Mouse (Mus musculus): ENCODE results near the gene Trpc6.

The Trpc6 gene

DNA sequence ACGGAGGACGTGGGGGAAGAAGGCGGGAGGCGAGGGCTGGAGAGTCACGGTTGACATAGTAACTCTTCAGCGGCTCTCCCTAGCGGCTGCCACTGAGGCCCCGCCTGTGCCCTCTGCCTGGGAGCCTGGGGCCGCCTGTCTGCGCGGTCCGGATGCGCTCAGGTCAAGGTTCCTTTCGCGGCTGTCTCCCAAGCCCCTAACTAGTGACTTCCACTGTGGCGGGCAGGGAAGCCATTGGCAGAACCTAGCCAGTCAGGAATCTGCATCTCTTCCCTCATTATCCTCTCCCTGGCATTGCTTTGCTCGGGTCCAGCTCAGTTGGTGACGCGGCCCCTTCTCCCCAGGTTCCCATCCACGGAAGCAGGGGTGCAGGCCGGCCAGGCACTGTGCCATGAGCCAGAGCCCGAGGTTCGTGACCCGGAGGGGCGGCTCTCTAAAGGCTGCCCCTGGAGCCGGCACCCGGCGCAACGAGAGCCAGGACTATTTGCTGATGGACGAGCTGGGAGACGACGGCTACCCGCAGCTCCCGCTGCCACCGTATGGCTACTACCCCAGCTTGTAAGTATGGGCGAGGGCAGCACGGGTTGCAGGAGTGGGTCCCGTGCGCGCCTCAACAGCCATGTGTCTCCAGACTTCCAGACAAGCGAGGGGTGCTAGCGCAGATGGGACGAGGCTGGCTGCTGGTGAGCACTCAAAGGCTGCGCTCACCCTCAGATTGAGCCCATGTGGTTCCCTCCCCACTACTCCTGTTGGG, at the start of gene Trpc6:
Gene Trpc6, plus strand, starts transcription at position 102 of the 754 bp plus-strand sequence.
- no peak for DNase-seq (ENCODE audit: low read depth, low spot score)

- no peak for DNase-seq (ENCODE audit: low read depth, low spot score)
Measured at GRCm38 (mm10) chr9:8520911-8521310, 23.0 kb upstream of the Trpc6 start.

DNA sequence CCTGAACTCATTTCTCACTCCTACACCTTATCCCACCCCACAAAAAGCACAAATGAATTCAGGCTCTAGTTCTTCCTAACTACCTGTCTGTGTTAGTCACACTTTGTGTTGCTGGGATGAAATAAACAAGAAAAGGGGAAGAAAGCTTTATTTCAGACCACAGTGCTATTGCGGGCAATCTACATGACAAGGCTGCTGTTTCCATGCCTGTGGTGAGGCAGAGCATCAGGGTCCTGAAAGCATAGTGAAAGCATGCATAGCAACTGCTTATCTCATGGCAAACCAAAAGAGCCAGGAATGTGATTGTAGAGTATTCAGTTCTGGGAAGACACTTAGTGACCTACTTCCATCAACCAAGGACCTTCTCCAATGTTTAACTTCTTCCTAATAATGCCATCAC, 10.3 kb upstream of the Trpc6 start:
- no peak for DNase-seq (ENCODE audit: low read depth, low spot score)

GRCm38 (mm10) chr9:8545236-8545635, 1.3 kb downstream of the Trpc6 start:
- no peak for DNase-seq (ENCODE audit: low read depth, low spot score)

DNA sequence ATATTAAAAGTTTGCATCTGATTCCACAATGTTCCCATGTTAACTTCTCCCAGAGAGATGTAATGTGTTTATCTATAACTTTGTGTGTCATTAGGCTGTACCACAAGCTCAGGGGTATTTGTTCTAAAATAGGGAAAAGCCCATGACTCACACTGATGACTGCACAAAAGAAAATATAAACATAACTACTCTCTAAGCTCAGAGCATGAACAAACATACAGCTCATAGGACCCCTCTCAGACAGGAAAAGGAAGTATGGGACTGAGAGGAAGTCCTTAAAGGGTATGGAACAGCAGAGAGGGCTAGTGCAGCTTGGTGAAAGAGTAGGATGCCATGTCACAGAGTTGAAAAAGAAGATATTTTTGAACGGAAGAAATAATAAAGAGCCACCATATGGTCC, 14.6 kb downstream of the Trpc6 start:
- DNase-seq (ENCODE audit: low read depth, low spot score): no peak

DNA sequence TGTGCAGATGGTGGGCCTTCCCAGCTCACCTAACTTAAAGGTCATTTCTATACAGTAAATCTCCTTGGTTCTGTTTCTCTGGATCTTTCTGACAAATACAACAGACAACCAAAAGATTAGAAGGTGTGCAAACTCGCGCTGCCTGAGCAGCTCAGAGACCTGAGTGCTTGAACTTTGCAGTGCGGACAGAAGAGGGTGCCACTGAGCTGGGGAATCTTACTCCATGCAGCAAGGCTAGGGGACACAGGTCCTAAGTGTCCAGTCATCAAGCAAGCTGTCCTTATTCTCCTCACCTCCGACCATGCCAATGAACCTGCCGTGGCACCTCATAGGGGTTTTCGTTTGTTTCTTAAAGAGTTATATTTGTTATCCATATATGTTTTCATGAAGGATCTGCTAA, 48.7 kb downstream of the Trpc6 start:
- no peak for DNase-seq (ENCODE audit: low read depth, low spot score)

GRCm38 (mm10) chr9:8597089-8597488, 53.1 kb downstream of the Trpc6 start:
- no peak for DNase-seq (ENCODE audit: low read depth, low spot score)

- DNase-seq (ENCODE audit: low read depth, low spot score): no peak
Measured at GRCm38 (mm10) chr9:8606816-8607491, 63.0 kb downstream of the Trpc6 start.

GRCm38 (mm10) chr9:8634344-8634743, 90.4 kb downstream of the Trpc6 start:
- DNase-seq (ENCODE audit: low read depth, low spot score): no peak

DNA sequence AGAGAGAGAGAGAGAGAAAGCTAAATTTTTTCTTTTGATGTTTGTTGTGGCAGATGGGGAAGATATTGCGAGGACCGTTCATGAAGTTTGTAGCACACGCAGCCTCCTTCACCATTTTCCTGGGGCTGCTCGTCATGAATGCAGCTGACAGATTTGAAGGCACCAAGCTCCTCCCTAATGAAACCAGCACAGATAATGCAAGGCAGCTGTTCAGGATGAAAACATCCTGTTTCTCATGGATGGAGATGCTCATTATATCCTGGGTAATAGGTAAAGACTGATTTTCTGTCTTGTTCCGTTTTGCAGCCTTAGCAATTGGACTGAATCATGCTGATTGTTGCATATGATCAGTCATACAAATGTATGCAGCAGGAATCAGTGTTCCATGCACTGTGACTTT, 99.5 kb downstream of the Trpc6 start:
- DNase-seq (ENCODE audit: low read depth, low spot score): no peak

DNA sequence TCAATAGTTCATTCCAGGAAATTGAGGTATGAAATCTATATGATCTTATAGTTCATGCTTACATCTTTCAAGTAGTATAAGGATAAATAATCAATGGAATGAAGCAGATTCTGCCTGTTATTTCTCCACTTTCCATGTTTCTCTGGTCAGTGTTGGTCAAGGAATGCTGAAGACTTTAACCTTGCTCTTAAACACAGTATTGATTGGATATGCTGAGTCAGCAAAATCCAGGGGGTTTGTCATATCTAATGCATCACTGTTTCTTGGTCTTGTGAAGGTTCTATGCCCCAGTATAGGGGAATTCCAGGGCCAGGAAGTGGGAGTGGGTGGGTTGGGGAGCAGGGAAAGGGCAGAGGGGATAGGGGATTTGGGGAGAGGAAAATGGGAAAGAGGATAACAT, 111.4 kb downstream of the Trpc6 start:
- no peak for DNase-seq (ENCODE audit: low read depth, low spot score)

DNA sequence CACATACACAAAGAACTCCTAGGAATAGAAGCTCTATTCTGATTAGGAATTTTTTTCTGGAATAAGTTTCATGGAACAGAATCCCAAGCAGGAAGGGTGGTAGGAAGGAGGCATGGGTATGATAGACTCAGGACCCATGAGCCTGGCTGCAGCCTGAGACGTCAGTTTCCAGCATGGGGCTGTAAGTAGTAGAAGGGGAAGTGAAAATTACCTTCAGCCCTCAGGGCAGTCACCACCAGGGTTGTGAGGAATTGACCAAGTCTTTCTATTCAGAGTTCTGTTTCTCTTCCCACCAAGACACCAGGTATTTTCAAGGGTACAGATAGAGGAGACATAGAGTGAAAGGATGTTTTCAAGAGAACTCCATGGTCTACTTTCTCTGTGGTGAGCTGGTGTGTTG, 129.0 kb downstream of the Trpc6 start:
- DNase-seq (ENCODE audit: low read depth, low spot score): no peak

DNA sequence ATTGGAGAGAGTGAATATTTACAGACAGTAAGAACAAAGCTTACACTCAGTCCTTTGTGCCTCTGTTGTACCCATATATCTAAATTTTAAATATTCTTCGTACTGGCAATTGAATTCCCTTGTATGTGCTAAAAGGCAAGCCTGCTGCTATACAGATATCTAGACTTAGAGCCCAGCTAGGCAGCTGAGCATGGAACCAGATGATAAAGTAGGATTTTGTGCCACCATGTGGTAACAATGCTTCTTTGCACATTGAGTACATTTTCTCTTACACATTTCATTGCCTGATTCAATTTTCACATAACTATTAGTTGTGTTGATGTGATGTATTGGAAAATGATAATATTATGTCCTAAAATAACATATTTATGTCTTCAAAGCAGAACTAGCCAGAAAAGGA, 132.7 kb downstream of the Trpc6 start:
- no peak for DNase-seq (ENCODE audit: low read depth, low spot score)

- DNase-seq (ENCODE audit: low read depth, low spot score): no peak
Measured at GRCm38 (mm10) chr9:8693177-8693576, 149.2 kb downstream of the Trpc6 start.

- DNase-seq (ENCODE audit: low read depth, low spot score): no peak
Measured at GRCm38 (mm10) chr9:8700669-8701068, 156.7 kb downstream of the Trpc6 start.

DNA sequence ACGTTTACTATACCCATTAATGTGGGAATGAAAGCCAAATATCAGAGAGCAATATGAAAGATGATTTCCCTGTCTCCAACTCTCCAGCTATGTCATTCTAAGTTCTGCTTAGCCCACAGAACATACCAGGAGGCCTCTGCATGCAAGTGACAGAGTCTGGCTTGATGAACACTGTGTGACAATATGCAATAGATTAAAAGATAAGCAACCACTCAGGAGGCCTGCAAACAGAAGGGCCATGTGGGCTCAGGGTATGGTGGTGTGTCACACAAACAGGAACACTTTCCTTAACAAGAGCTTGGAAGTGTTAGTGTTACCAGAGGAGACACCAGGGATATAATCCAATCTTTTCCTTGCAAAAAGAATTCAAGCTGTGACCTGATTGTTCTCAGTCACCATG, 159.6 kb downstream of the Trpc6 start:
- DNase-seq (ENCODE audit: low read depth, low spot score): no peak

GRCm38 (mm10) chr9:8703956-8704355, 160.0 kb downstream of the Trpc6 start:
- no peak for DNase-seq (ENCODE audit: low read depth, low spot score)

GRCm38 (mm10) chr9:8710052-8710739, 166.3 kb downstream of the Trpc6 start:
- no peak for DNase-seq (ENCODE audit: low read depth, low spot score)

DNA sequence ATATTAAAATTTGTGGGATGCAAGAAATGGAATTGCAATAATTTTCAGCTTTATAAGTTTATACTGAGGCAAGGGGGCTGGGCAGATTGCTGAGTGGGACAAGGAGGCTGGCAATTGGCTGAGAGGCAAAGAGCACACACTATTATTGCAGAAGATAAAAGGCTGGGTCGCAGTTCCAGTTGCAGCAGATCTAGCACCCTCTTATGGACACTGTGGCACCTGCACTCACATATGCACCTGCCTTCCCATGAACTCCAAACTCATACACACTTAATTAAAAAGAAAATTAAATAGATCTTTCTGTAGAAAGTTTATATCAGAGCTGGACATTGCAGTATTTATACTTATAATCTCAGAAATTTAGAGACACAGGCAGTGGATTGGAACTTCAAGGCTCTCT, 175.1 kb downstream of the Trpc6 start:
- DNase-seq (ENCODE audit: low read depth, low spot score): no peak

- peak; percentile 6 for DNase-seq (ENCODE audit: low read depth, low spot score)
Measured at GRCm38 (mm10) chr9:8729056-8729455, 185.1 kb downstream of the Trpc6 start.

Measured in CD4-positive helper T cell, adult 2 months (primary cell).